Mouse (Mus musculus) gastrocnemius, postnatal 25 days (tissue): Measurements from ENCODE around the gene Vsx1. TPM values are rescaled to one million over a fixed set of nuclear protein-coding genes. Genes with fewer than 3 reads are reported as not detected.

Experiments used
- DNase-seq: peaks from one replicate; pipeline ENCODE4 v3.0.0; 2022
- total RNA-seq, 2 experiments: library from RNA; stranded (reverse); gene quantifications; 1 replicate in 1 of 2; 2 replicates in 1 of 2; pipeline ENCODE4 v1.2.3; 2021

Gene Vsx1
- total RNA-seq, 2 experiments from 2014 or later = not detected

- no peak for DNase-seq
These were observed 42.6 kb downstream of the Vsx1 start for GRCm38 (mm10) chr2:150646411-150647121.

- DNase-seq = no peak
These were observed 43.9 kb downstream of the Vsx1 start for GRCm38 (mm10) chr2:150645225-150645624.

GRCm38 (mm10) chr2:150643726-150644415 is 45.3 kb downstream of the Vsx1 start:
- DNase-seq = no peak

- no peak for DNase-seq
These were observed 46.0 kb downstream of the Vsx1 start for GRCm38 (mm10) chr2:150643166-150643565.

- DNase-seq = no peak
These were observed 50.8 kb downstream of the Vsx1 start for GRCm38 (mm10) chr2:150638370-150638733.

- DNase-seq = no peak
These were observed 51.3 kb downstream of the Vsx1 start for GRCm38 (mm10) chr2:150637702-150638369.

GRCm38 (mm10) chr2:150635877-150636446 is 53.2 kb downstream of the Vsx1 start:
- DNase-seq = no peak

Other genes starting within 250 kb of the Vsx1 start
- gene Zfp442, start 237.9 kb downstream of the Vsx1 start, total RNA-seq = 1 to 10 TPM; 1.5 to 2.6 TPM
- gene Zfp345, start 204.3 kb downstream of the Vsx1 start, total RNA-seq = not detected
- not detected for gene Cst7, start 118.9 kb downstream of the Vsx1 start, total RNA-seq
- gene Apmap, start 80.8 kb downstream of the Vsx1 start, total RNA-seq = 10 to 100 TPM; 17.9 to 22.3 TPM
- 10 to 100 TPM in 1 of 2 experiments, 1 to 10 TPM in 1; 6.8 to 16.6 TPM for gene Acss1, start 20.9 kb downstream of the Vsx1 start, total RNA-seq
- 1 to 10 TPM; 7.1 to 8.4 TPM for gene Entpd6, start 59.7 kb upstream of the Vsx1 start, total RNA-seq
- 1 to 10 TPM; 4.0 to 7.7 TPM for gene Pygb, start 97.4 kb upstream of the Vsx1 start, total RNA-seq
- 10 to 100 TPM; 24.7 to 24.8 TPM for gene Abhd12, start 215.4 kb upstream of the Vsx1 start, total RNA-seq
- 1 to 10 TPM; 1.6 to 2.3 TPM for gene Gins1, start 216.0 kb upstream of the Vsx1 start, total RNA-seq